20 mouse cellular contexts compared by ENCODE assay signal in genomic region chr1:91606701-91607100, GRCm38 (mm10).
"Had no signal": no experiment of that assay in that cellular context is flagged by ENCODE, and none has a peak within 500 bp of the region (broad histone marks: within the 10 kb centered on the region; RNA-seq: fewer than 3 reads in every experiment).

No protein-coding gene starts in this region.

- ATAC-seq: liver, embryonic 12.5 days; midbrain, embryonic 16.5 days had no signal

- H3K27me3 ChIP-seq: liver, embryonic 15.5 days; lung, embryonic 15.5 days; stomach, embryonic 15.5 days had no signal

- DNase-seq: kidney, adult 2 months; kidney, postnatal 25 days; layer of hippocampus, adult 9-11 months; liver; lung, adult 18-20 months; lung, postnatal 10 days; lung, postnatal 36 days; right cerebral cortex, postnatal 14 days; spleen, adult 18-20 months had no signal

- H3K27ac ChIP-seq: kidney, postnatal 0 days; layer of hippocampus, adult 2 months; liver, embryonic 12.5 days; liver, embryonic 15.5 days; lung, embryonic 15.5 days; midbrain, embryonic 10.5 days; midbrain, embryonic 13.5 days; stomach, embryonic 15.5 days had no signal

- H3K9ac ChIP-seq: liver, embryonic 12.5 days; liver, embryonic 15.5 days; lung, embryonic 15.5 days; midbrain, embryonic 13.5 days; stomach, embryonic 15.5 days had no signal

- H3K36me3 ChIP-seq: liver, embryonic 12.5 days; liver, embryonic 15.5 days; lung, embryonic 15.5 days; midbrain, embryonic 10.5 days; midbrain, embryonic 13.5 days; stomach, embryonic 15.5 days had no signal

- H3K9me3 ChIP-seq: liver, embryonic 12.5 days; liver, embryonic 15.5 days; lung, embryonic 15.5 days; megakaryocyte, embryonic 14.5 days; midbrain, embryonic 10.5 days; midbrain, embryonic 13.5 days; stomach, embryonic 15.5 days had no signal

- H3K4me1 ChIP-seq: liver, embryonic 12.5 days; liver, embryonic 15.5 days; megakaryocyte, embryonic 14.5 days had no signal

- H3K4me2 ChIP-seq: liver, embryonic 12.5 days; liver, embryonic 15.5 days; lung, embryonic 15.5 days; midbrain, embryonic 13.5 days; stomach, embryonic 15.5 days had no signal

- H3K4me3 ChIP-seq: layer of hippocampus, adult 2 months; liver, embryonic 12.5 days; liver, embryonic 15.5 days; lung, embryonic 15.5 days; megakaryocyte, embryonic 14.5 days; midbrain, embryonic 10.5 days; midbrain, embryonic 13.5 days; myocyte; stomach, embryonic 15.5 days had no signal
